Mouse (Mus musculus) stomach, embryonic 14.5 days (tissue): ENCODE measurements at regions not wholly inside any gene's neighbourhood (a gene's known extent, or its start where the extent isn't known, plus 50 kb on each side); places are given as distances from the start of the nearest gene placed in this dataset.

Source experiments
- ATAC-seq: fragments of 200-750 bp; cut with Nextera tagmentation; 2 replicates; pipeline ENCODE4 v1.8.0; 2017; ENCODE audit warnings: low read depth, moderate TSS enrichment; ENCODE audit not compliant: insufficient number of reproducible peaks, insufficient read depth, low FRiP score
- H3K27ac ChIP-seq: fragments of 300-500 bp; sonication (generic); 2 replicates; pipeline ENCODE4 v1.5.1; 2014; ENCODE audit warnings: mild to moderate bottlenecking, low read length, moderate library complexity, mixed read lengths
- H3K27me3 ChIP-seq: fragments of 300-500 bp; sonication (generic); 2 replicates; pipeline ENCODE4 v1.6.1; 2014; ENCODE audit warnings: low read length, control low read depth, mixed read lengths; ENCODE audit not compliant: control insufficient read depth, insufficient read depth
- H3K36me3 ChIP-seq: fragments of 300-500 bp; sonication (generic); 2 replicates; pipeline ENCODE4 v1.6.1; 2014; ENCODE audit warnings: mild to moderate bottlenecking, control low read depth, low read length, moderate library complexity, mixed read lengths; ENCODE audit not compliant: control insufficient read depth, insufficient read depth
- H3K4me1 ChIP-seq: fragments of 300-500 bp; sonication (generic); 2 replicates; pipeline ENCODE4 v1.6.1; 2014; ENCODE audit warnings: low read length, control low read depth, mixed read lengths; ENCODE audit not compliant: control insufficient read depth, insufficient read depth
- H3K4me2 ChIP-seq: fragments of 300-500 bp; sonication (generic); replicated peaks from 2 replicates; pipeline ENCODE4 v1.6.1; 2014; ENCODE audit warnings: low read depth, low read length, control low read depth
- H3K4me3 ChIP-seq: fragments of 300-500 bp; sonication (generic); 2 replicates; pipeline ENCODE4 v1.5.1; 2014; ENCODE audit warnings: low read depth, low read length, control low read depth
- H3K9ac ChIP-seq: fragments of 300-500 bp; sonication (generic); replicated peaks from 2 replicates; pipeline ENCODE4 v1.6.1; 2014; ENCODE audit warnings: low read depth, mild to moderate bottlenecking, control low read depth, low read length, moderate library complexity, mixed read lengths
- H3K9me3 ChIP-seq: fragments of 300-500 bp; sonication (generic); 2 replicates; pipeline ENCODE4 v1.6.1; 2016; ENCODE audit warnings: low read depth, low read length, control low read depth; ENCODE audit not compliant: control insufficient read depth
- WGBS: fragments of 180-500 bp; shearing (Covaris S2); extraction: QIAGEN DNeasy Blood & Tissue Kit; methylation state at CpG from one replicate; pipeline ENCODE4 v1.1.7; 2014; 5-methylcytosine and 5-hydroxymethylcytosine counted together

- Histone ChIP-seq H3K4me2 (no peak overlapping the region), H3K4me3 (no peak overlapping the region), H3K9me3 (no peaks in the 10 kb centered on the region), H3K27me3 (no peaks in the 10 kb centered on the region), H3K4me1 (no peaks in the 10 kb centered on the region), H3K36me3 (no peaks in the 10 kb centered on the region), H3K27ac (no peak overlapping the region), H3K9ac (no peak overlapping the region)
- WGBS = 58% methylated on average over 8 of the region's 8 CpGs
- ATAC-seq = peak; percentile 82
These were observed 471.8 kb upstream of the Klhl1 start for GRCm38 (mm10) chr14:96990542-96991162.

GRCm38 (mm10) chr14:96963074-96963447, 444.2 kb upstream of the Klhl1 start:
- no peaks in the 10 kb centered on the region for H3K36me3 ChIP-seq
- WGBS = 76% methylated on average over 5 of the region's 5 CpGs
- H3K4me3 ChIP-seq = no peak overlapping the region
- ATAC-seq = no peak
- H3K27ac ChIP-seq = no peak overlapping the region
- no peak overlapping the region for H3K9ac ChIP-seq
- H3K4me2 ChIP-seq = no peak overlapping the region
- no peaks in the 10 kb centered on the region for H3K4me1 ChIP-seq
- no peaks in the 10 kb centered on the region for H3K27me3 ChIP-seq
- no peaks in the 10 kb centered on the region for H3K9me3 ChIP-seq

- ATAC-seq = no peak
- H3K4me2 ChIP-seq = no peak overlapping the region
- H3K9ac ChIP-seq = no peak overlapping the region
- H3K4me1 ChIP-seq = no peaks in the 10 kb centered on the region
- H3K4me3 ChIP-seq = no peak overlapping the region
- H3K27me3 ChIP-seq = no peaks in the 10 kb centered on the region
- H3K27ac ChIP-seq = no peak overlapping the region
- 45% methylated on average over 8 of the region's 8 CpGs for WGBS
- no peaks in the 10 kb centered on the region for H3K36me3 ChIP-seq
- no peaks in the 10 kb centered on the region for H3K9me3 ChIP-seq
These were observed 443.6 kb upstream of the Klhl1 start for GRCm38 (mm10) chr14:96962426-96963073.

- 77% methylated on average over 4 of the region's 4 CpGs for WGBS
- Histone ChIP-seq H3K9me3 (no peaks in the 10 kb centered on the region), H3K4me2 (no peak overlapping the region), H3K4me1 (no peaks in the 10 kb centered on the region), H3K36me3 (no peaks in the 10 kb centered on the region), H3K4me3 (no peak overlapping the region), H3K27me3 (no peaks in the 10 kb centered on the region), H3K9ac (no peak overlapping the region), H3K27ac (no peak overlapping the region)
- ATAC-seq = no peak
These were observed 437.2 kb upstream of the Klhl1 start for GRCm38 (mm10) chr14:96956115-96956514.

- no peak overlapping the region for H3K9ac ChIP-seq
- H3K36me3 ChIP-seq = no peaks in the 10 kb centered on the region
- no peak overlapping the region for H3K4me3 ChIP-seq
- H3K9me3 ChIP-seq = no peaks in the 10 kb centered on the region
- H3K27me3 ChIP-seq = no peaks in the 10 kb centered on the region
- ATAC-seq = no peak
- H3K27ac ChIP-seq = no peak overlapping the region
- no peaks in the 10 kb centered on the region for H3K4me1 ChIP-seq
- H3K4me2 ChIP-seq = no peak overlapping the region
These were observed 435.6 kb upstream of the Klhl1 start for GRCm38 (mm10) chr14:96954462-96954861.

- Histone ChIP-seq H3K4me2 (no peak overlapping the region), H3K27me3 (no peaks in the 10 kb centered on the region), H3K9ac (no peak overlapping the region), H3K4me1 (no peaks in the 10 kb centered on the region), H3K27ac (no peak overlapping the region), H3K9me3 (no peaks in the 10 kb centered on the region), H3K4me3 (no peak overlapping the region), H3K36me3 (no peaks in the 10 kb centered on the region)
- no peak for ATAC-seq
- WGBS = 4% methylated on average over 2 of the region's 2 CpGs
These were observed 389.8 kb upstream of the Klhl1 start for GRCm38 (mm10) chr14:96908737-96909136.

GRCm38 (mm10) chr14:96879701-96880100, 360.8 kb upstream of the Klhl1 start:
- H3K4me3 ChIP-seq = no peak overlapping the region
- no peaks in the 10 kb centered on the region for H3K27me3 ChIP-seq
- H3K9ac ChIP-seq = no peak overlapping the region
- no peak overlapping the region for H3K27ac ChIP-seq
- no peaks in the 10 kb centered on the region for H3K36me3 ChIP-seq
- H3K9me3 ChIP-seq = no peaks in the 10 kb centered on the region
- no peaks in the 10 kb centered on the region for H3K4me1 ChIP-seq
- 82% methylated on average over 3 of the region's 3 CpGs for WGBS
- no peak overlapping the region for H3K4me2 ChIP-seq
- ATAC-seq = no peak

GRCm38 (mm10) chr14:96871969-96872368, 353.1 kb upstream of the Klhl1 start:
- WGBS = 88% methylated on average over 4 of the region's 4 CpGs
- no peaks in the 10 kb centered on the region for H3K36me3 ChIP-seq
- no peaks in the 10 kb centered on the region for H3K27me3 ChIP-seq
- H3K4me2 ChIP-seq = no peak overlapping the region
- no peak overlapping the region for H3K4me3 ChIP-seq
- H3K9ac ChIP-seq = no peak overlapping the region
- H3K9me3 ChIP-seq = no peaks in the 10 kb centered on the region
- H3K27ac ChIP-seq = no peak overlapping the region
- H3K4me1 ChIP-seq = no peaks in the 10 kb centered on the region
- no peak for ATAC-seq

GRCm38 (mm10) chr14:96838910-96839309, 320.0 kb upstream of the Klhl1 start:
- Histone ChIP-seq H3K4me3 (no peak overlapping the region), H3K4me2 (no peak overlapping the region), H3K27ac (no peak overlapping the region), H3K9ac (no peak overlapping the region), H3K9me3 (no peaks in the 10 kb centered on the region), H3K4me1 (no peaks in the 10 kb centered on the region), H3K36me3 (no peaks in the 10 kb centered on the region), H3K27me3 (no peaks in the 10 kb centered on the region)
- ATAC-seq = no peak
- WGBS = 65% methylated on average over 2 of the region's 2 CpGs
